Mouse (Mus musculus): Measurements from ENCODE around the gene Kdm5a. TPM values are rescaled to one million over a fixed set of nuclear protein-coding genes. Genes with fewer than 3 reads are reported as not detected.

The Kdm5a gene
- polyA plus RNA-seq, 1 experiment from 2014 or later: 63.4 TPM

DNA sequence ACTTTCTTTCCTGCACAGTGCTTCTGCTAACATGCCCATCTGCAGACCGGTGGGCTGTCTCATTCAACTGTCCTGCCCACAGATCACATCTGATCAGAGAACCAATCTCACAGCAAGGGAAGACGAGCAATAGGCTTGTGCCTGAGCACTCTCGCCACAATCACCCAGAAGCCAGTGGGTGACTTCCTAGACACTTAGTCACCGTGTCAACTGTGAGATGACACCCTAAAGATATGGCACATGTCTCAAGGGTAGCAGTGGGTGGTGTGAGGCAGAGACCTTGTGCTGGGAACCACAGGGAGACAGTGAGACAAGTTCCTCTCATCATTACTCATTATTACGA, 89.2 kb downstream of the Kdm5a start:
- peak; percentile 37; the same call in 1 of the 2 replicates for ATAC-seq (replicated peaks; ENCODE audit: low FRiP score)
- DNase-seq (ENCODE audit: low spot score): no peak
- WGBS: 41% methylated on average over 5 of the region's 5 CpGs

GRCm38 (mm10) chr6:120453556-120453955, 89.6 kb downstream of the Kdm5a start:
- no peak for ATAC-seq (replicated peaks; ENCODE audit: low FRiP score)
- WGBS: 87% methylated on average over 3 of the region's 3 CpGs
- Histone ChIP-seq H3K4me1 (replicated peaks; ENCODE audit: control insufficient read depth, insufficient read depth, low read length) (peaks cover 7% of the 10 kb centered on the region; the same call in 1 of the 2 replicates), H3K36me3 (ENCODE audit: control insufficient read depth, insufficient read depth, low read length) (no peaks in the 10 kb centered on the region), H3K9ac (ENCODE audit: low read depth, low read length) (no peak overlapping the region), H3K9me3 (ENCODE audit: control insufficient read depth, low read length) (no peaks in the 10 kb centered on the region), H3K4me2 (no peak overlapping the region), H3K4me3 (ENCODE audit: low read depth, low read length) (no peak overlapping the region), H3K27ac (ENCODE audit: low read depth, low read length) (no peak overlapping the region), H3K27me3 (replicated peaks; ENCODE audit: control insufficient read depth, insufficient read depth, low read length) (no peaks in the 10 kb centered on the region)
- DNase-seq (ENCODE audit: low spot score): no peak

More for the DNA sequence above, 89.2 kb downstream of the Kdm5a start:
- H3K4me3 ChIP-seq (ENCODE audit: low read depth, low read length): no peak overlapping the region
- H3K4me1 ChIP-seq (replicated peaks; ENCODE audit: control insufficient read depth, insufficient read depth, low read length): peaks cover 7% of the 10 kb centered on the region; the same call in 1 of the 2 replicates
- no peak overlapping the region for H3K4me2 ChIP-seq
- H3K36me3 ChIP-seq (ENCODE audit: control insufficient read depth, insufficient read depth, low read length): no peaks in the 10 kb centered on the region
- H3K27me3 ChIP-seq (replicated peaks; ENCODE audit: control insufficient read depth, insufficient read depth, low read length): no peaks in the 10 kb centered on the region
- H3K27ac ChIP-seq (ENCODE audit: low read depth, low read length): no peak overlapping the region
- H3K9me3 ChIP-seq (ENCODE audit: control insufficient read depth, low read length): no peaks in the 10 kb centered on the region
- H3K9ac ChIP-seq (ENCODE audit: low read depth, low read length): no peak overlapping the region

GRCm38 (mm10) chr6:120454627-120455077, 90.7 kb downstream of the Kdm5a start:
- Histone ChIP-seq H3K36me3 (ENCODE audit: control insufficient read depth, insufficient read depth, low read length) (no peaks in the 10 kb centered on the region), H3K9ac (ENCODE audit: low read depth, low read length) (no peak overlapping the region; the same call in 1 of the 2 replicates), H3K4me3 (ENCODE audit: low read depth, low read length) (no peak overlapping the region), H3K27ac (ENCODE audit: low read depth, low read length) (no peak overlapping the region), H3K9me3 (ENCODE audit: control insufficient read depth, low read length) (no peaks in the 10 kb centered on the region), H3K4me2 (peak overlapping the region; percentile 36), H3K4me1 (replicated peaks; ENCODE audit: control insufficient read depth, insufficient read depth, low read length) (peaks cover 7% of the 10 kb centered on the region; the same call in 1 of the 2 replicates), H3K27me3 (replicated peaks; ENCODE audit: control insufficient read depth, insufficient read depth, low read length) (no peaks in the 10 kb centered on the region)
- DNase-seq (ENCODE audit: low spot score) (no peak), ATAC-seq (replicated peaks; ENCODE audit: low FRiP score) (peak; percentile 26; the same call in 1 of the 2 replicates)
- 36% methylated on average over 11 of the region's 11 CpGs for WGBS

DNA sequence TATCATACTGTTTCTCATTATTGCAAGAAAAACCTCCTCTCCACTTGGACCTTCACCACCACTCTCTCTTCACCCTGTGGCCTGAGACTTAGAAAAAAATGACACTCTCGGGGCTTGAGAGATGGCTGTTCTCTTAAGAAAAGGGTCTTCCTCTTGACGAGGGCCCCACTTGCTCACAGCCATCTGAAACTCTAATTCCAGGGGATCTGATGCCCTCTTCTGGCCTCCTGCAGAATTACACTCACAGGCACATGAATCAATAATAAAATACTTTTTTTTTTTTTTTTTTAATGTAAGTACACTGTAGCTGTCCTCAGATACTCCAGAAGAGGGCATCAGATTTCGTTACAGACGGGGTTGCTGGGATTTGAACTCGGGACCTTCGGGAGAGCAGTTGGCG, 93.2 kb downstream of the Kdm5a start:
- no peak overlapping the region for H3K4me3 ChIP-seq (ENCODE audit: low read depth, low read length)
- H3K36me3 ChIP-seq (ENCODE audit: control insufficient read depth, insufficient read depth, low read length): no peaks in the 10 kb centered on the region
- peaks cover 6% of the 10 kb centered on the region; the same call in 1 of the 2 replicates for H3K27me3 ChIP-seq (replicated peaks; ENCODE audit: control insufficient read depth, insufficient read depth, low read length)
- H3K9ac ChIP-seq (ENCODE audit: low read depth, low read length): no peak overlapping the region
- ATAC-seq (replicated peaks; ENCODE audit: low FRiP score) (no peak), DNase-seq (ENCODE audit: low spot score) (no peak)
- 56% methylated on average over 7 of the region's 7 CpGs for WGBS
- no peak overlapping the region for H3K4me2 ChIP-seq
- H3K4me1 ChIP-seq (replicated peaks; ENCODE audit: control insufficient read depth, insufficient read depth, low read length): 0 out of 2 replicates have a peak, but pooled peaks cover 7% of the 10 kb centered on the region
- H3K27ac ChIP-seq (ENCODE audit: low read depth, low read length): no peak overlapping the region
- no peaks in the 10 kb centered on the region for H3K9me3 ChIP-seq (ENCODE audit: control insufficient read depth, low read length)

DNA sequence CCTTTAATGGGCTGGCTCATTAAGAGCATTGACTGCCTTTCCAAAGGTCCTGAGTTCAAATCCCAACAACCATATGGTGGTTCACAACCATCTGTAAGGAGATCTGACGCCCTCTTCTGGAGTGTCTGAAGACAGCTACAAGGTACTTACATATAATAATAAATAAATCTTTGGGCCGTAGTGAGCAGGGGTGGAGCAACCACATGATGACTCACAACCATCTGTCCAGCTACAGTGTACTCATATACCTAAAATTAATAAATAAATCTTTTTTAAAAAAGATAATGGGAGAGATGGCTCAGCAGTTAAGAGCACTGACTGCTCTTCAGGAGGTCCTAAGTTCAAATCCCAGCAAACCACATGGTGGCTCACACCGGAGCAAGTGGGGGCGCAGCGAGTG, 93.8 kb downstream of the Kdm5a start:
- no peak overlapping the region for H3K4me2 ChIP-seq
- H3K27ac ChIP-seq (ENCODE audit: low read depth, low read length): no peak overlapping the region
- DNase-seq (ENCODE audit: low spot score): no peak
- ATAC-seq (replicated peaks; ENCODE audit: low FRiP score): no peak
- 0 out of 2 replicates have a peak, but pooled peaks cover 7% of the 10 kb centered on the region for H3K4me1 ChIP-seq (replicated peaks; ENCODE audit: control insufficient read depth, insufficient read depth, low read length)
- peaks cover 9% of the 10 kb centered on the region for H3K27me3 ChIP-seq (replicated peaks; ENCODE audit: control insufficient read depth, insufficient read depth, low read length)
- H3K9ac ChIP-seq (ENCODE audit: low read depth, low read length): no peak overlapping the region
- H3K36me3 ChIP-seq (ENCODE audit: control insufficient read depth, insufficient read depth, low read length): no peaks in the 10 kb centered on the region
- no peak overlapping the region for H3K4me3 ChIP-seq (ENCODE audit: low read depth, low read length)
- WGBS: 86% methylated on average over 5 of the region's 5 CpGs
- H3K9me3 ChIP-seq (ENCODE audit: control insufficient read depth, low read length): no peaks in the 10 kb centered on the region

DNA sequence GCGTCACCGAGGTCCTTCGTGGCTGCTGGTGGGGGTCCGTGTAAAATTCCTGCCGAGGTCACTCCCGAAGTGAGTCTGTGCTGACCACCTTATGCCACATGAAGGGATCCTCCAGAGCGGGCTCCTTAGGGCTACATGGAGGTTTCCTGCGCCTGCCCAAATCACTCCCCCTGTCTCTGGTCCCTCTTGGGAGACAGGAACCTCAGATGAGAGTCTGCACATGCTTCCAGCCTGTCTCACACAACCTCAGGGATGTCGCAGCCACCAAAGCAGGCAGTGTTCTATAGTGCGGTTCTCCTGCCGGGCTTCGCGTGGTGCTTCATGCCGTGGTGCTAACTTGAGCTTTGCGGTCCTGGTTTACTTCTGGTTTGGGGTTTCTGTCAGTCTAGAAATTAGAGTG, 97.3 kb downstream of the Kdm5a start:
- Histone ChIP-seq H3K9me3 (ENCODE audit: control insufficient read depth, low read length) (no peaks in the 10 kb centered on the region), H3K36me3 (ENCODE audit: control insufficient read depth, insufficient read depth, low read length) (no peaks in the 10 kb centered on the region), H3K27me3 (replicated peaks; ENCODE audit: control insufficient read depth, insufficient read depth, low read length) (peaks cover 14% of the 10 kb centered on the region), H3K4me1 (replicated peaks; ENCODE audit: control insufficient read depth, insufficient read depth, low read length) (peaks cover 18% of the 10 kb centered on the region), H3K27ac (ENCODE audit: low read depth, low read length) (no peak overlapping the region), H3K4me3 (ENCODE audit: low read depth, low read length) (no peak overlapping the region), H3K9ac (ENCODE audit: low read depth, low read length) (no peak overlapping the region), H3K4me2 (no peak overlapping the region)
- WGBS: 57% methylated on average over 15 of the region's 15 CpGs
- DNase-seq (ENCODE audit: low spot score) (no peak), ATAC-seq (replicated peaks; ENCODE audit: low FRiP score) (no peak)

DNA sequence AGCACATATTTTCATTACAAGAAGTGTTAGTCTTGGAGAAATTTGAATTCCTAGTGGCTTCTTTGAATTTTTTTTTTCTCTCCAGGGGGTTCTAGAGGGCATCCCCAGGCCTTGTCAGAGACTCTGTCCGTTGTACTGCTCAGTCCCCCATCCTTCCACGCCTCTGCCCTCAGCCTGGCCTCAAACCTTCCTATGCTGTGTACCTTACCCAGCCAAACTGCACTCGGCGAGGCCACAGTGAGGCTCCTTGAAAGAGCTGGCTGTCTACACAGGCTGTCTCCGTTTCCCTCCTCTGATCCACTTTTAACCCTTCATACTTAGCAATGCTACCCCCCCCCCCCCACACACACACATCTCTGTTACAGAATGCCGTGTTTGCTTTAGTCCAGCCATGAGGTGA, 98.3 kb downstream of the Kdm5a start:
- no peak overlapping the region for H3K4me2 ChIP-seq
- ATAC-seq (replicated peaks; ENCODE audit: low FRiP score): no peak
- H3K9ac ChIP-seq (ENCODE audit: low read depth, low read length): no peak overlapping the region
- 58% methylated on average over 6 of the region's 6 CpGs for whole genome bisulfite sequencing
- H3K4me1 ChIP-seq (replicated peaks; ENCODE audit: control insufficient read depth, insufficient read depth, low read length): peaks cover 25% of the 10 kb centered on the region
- H3K27me3 ChIP-seq (replicated peaks; ENCODE audit: control insufficient read depth, insufficient read depth, low read length): peaks cover 14% of the 10 kb centered on the region
- H3K4me3 ChIP-seq (ENCODE audit: low read depth, low read length): no peak overlapping the region
- H3K27ac ChIP-seq (ENCODE audit: low read depth, low read length): no peak overlapping the region
- no peak for DNase-seq (ENCODE audit: low spot score)
- no peaks in the 10 kb centered on the region for H3K36me3 ChIP-seq (ENCODE audit: control insufficient read depth, insufficient read depth, low read length)
- no peaks in the 10 kb centered on the region for H3K9me3 ChIP-seq (ENCODE audit: control insufficient read depth, low read length)

- Histone ChIP-seq H3K4me1 (replicated peaks; ENCODE audit: control insufficient read depth, insufficient read depth, low read length) (peaks cover 25% of the 10 kb centered on the region), H3K4me3 (ENCODE audit: low read depth, low read length) (peak within 1 kb of the TSS; percentile 81), H3K9ac (ENCODE audit: low read depth, low read length) (peak within 1 kb of the TSS; percentile 82), H3K27me3 (replicated peaks; ENCODE audit: control insufficient read depth, insufficient read depth, low read length) (peaks cover 14% of the 10 kb centered on the region), H3K9me3 (ENCODE audit: control insufficient read depth, low read length) (no peaks in the 10 kb centered on the region), H3K36me3 (ENCODE audit: control insufficient read depth, insufficient read depth, low read length) (no peaks in the 10 kb centered on the region), H3K27ac (ENCODE audit: low read depth, low read length) (peak within 1 kb of the TSS; percentile 67), H3K4me2 (peak within 1 kb of the TSS; percentile 97)
- DNase-seq (ENCODE audit: low spot score) (peak; percentile 80), ATAC-seq (replicated peaks; ENCODE audit: low FRiP score) (peak; percentile 91)
- under 1% methylated on average over 90 of the region's 90 CpGs for WGBS
Measured at GRCm38 (mm10) chr6:120463086-120463871, 99.4 kb downstream of the Kdm5a start, which contains the start of gene Il17ra. Il17ra (plus strand) TSS chr6:120463247.

- Histone ChIP-seq H3K4me1 (replicated peaks; ENCODE audit: control insufficient read depth, insufficient read depth, low read length) (peaks cover 25% of the 10 kb centered on the region), H3K27me3 (replicated peaks; ENCODE audit: control insufficient read depth, insufficient read depth, low read length) (peaks cover 14% of the 10 kb centered on the region), H3K4me2 (peak overlapping the region; percentile 97)
Measured at GRCm38 (mm10) chr6:120463884-120464283, 100.0 kb downstream of the Kdm5a start.

More at GRCm38 (mm10) chr6:120463884-120464283, 100.0 kb downstream of the Kdm5a start:
- DNase-seq (ENCODE audit: low spot score) (no peak), ATAC-seq (replicated peaks; ENCODE audit: low FRiP score) (no peak)
- no peaks in the 10 kb centered on the region for H3K9me3 ChIP-seq (ENCODE audit: control insufficient read depth, low read length)
- H3K27ac ChIP-seq (ENCODE audit: low read depth, low read length): peak overlapping the region; percentile 67; the same call in 1 of the 2 replicates
- no peaks in the 10 kb centered on the region for H3K36me3 ChIP-seq (ENCODE audit: control insufficient read depth, insufficient read depth, low read length)
- H3K9ac ChIP-seq (ENCODE audit: low read depth, low read length): peak overlapping the region; percentile 82
- peak overlapping the region; percentile 81 for H3K4me3 ChIP-seq (ENCODE audit: low read depth, low read length)
- WGBS: 5% methylated on average over 11 of the region's 11 CpGs

Measured in liver, embryonic 11.5 days (tissue).